Mouse (Mus musculus) kidney, postnatal 4 days (tissue): ENCODE results near the gene Bag6.
A peak's percentile ranks its signal among the peaks of the same experiment; 100 is the strongest.

Source experiments
- DNase-seq, 2 experiments: peaks; one replicate each; pipeline ENCODE4 v3.0.0; 2021; ENCODE audit warnings: mixed read lengths in 2 of 2

Bag6 gene

DNA sequence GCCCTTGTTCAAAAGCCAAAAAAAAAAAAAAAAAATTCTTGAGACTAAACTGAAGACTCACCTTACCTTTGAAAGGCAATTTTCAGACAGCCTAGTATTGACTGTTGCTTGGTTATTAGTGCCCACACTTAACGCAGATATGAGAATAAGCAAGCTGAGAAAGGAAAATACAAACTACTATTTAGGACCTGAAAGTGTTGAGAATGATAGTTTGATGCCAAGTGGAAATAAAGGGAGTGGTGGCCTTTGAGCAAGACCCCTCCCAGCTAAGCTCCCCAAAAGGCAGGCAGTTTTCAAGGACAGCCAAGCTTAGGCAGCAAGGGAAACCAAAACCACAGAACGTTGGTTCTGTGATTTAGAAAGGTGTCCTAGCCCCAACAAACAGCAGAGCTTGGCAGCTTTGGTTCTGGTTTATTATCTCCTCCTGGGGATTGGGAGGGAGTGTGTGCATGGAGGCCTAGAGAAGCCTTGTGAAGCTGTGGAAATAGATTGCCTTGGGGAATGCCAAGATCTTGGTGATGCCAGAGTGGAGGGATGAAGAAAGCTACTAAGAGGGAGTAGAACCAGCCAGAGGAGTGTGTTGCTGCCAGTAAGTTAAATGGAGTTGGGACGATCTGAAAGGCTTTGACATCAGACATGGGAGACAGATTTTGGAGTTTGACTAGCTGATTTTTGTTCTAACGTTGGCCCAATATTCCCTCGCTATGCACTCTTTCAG, 13.1 kb downstream of the Bag6 start:
- no peak for DNase-seq

DNA sequence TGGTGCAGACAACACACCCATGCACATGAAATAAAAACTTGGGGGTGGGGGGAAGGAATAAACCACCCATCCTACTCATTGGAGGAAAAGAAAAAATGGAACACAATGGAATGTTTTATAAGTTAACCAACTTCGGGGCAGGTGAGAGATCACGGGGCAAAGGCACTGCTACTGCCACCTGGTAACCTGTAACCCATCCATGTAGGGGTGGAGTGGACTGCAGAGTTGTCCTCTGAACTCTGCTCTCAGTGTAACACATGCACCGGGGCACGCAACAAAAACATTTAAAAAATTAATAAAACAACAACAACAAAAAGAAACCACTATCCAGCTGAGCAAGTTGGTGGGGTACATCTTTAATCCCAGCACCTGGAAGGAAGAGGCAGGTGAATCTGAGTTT, 17.1 kb downstream of the Bag6 start:
- no peak for DNase-seq

DNA sequence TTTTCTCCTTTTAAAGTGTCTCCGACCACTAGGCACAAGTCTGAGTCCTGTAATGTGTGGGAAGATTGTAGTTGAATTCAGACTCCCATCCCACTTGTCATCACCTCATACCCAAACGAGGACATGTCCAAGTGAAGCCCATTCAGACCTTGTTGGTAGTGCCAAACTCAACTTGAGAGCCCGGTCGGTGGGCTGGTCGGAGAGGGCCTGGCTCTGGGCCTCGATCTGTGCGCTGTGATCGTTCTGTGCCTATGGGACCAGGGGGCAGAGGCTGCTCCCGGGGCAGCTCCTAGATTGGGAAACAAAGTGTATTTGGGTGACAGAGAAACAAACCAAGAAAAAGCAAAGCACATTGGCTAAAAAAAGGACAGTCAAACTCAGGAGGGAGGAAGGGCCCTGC, 18.1 kb downstream of the Bag6 start:
- DNase-seq = no peak

DNA sequence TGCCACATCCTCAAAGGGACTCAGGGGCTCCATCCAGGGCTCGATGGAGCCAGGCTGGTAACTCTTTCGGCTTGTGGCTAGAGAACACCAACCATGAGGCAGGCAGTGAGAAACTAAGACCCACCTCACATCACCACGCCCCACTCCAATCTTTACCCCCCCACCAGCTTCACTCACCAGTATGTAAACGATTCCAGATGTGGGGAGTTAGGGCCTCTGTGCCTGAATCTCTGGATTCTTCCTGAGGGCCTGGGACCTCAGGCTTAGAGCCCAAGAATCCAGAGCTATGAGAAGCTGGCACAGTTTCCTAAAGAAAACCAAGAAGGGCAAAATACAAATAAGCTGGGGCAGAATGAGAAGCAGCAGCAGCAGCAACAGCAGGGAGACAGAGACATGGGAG, 19.0 kb downstream of the Bag6 start:
- DNase-seq = no peak

DNA sequence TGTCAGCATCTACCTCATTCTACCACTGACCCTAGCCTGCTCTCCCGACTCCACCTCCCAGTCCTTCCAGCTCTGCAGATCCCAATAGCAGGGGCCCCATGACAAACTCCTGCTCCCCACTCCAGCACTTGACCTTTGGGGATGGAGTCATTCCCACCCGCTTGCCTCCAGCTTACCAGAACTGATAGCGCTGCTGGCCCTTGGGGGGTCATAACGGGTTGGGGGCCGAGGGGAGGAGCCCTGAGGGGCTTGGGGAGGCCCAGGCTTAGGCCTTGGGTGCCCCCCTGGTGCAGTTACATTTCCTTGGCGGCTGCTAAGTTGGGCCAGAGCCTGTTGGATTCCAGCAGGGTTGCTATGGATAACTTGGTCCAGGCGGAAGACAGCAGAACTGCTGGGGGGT, 19.6 kb downstream of the Bag6 start:
- no peak for DNase-seq

DNA sequence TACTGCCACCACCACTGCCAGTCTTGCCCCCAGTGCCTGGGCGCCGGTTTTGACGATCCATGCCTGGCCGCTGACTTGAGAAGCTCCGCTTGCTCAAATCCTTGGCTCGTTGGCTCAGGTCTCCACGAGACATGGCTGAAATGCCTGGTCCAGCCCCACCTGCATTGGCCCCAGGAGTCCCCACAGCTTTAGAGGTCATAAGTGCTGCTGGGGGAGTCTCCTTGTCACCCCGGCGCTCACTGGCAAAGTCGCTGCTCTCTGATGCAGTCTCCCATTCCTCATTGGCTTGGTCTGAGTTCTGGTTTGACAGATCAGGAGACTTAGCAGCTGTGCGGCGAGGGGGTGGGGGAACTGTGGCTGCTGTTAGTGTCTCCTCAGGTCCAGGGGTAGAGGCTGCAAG, 20.5 kb downstream of the Bag6 start:
- no peak for DNase-seq

DNA sequence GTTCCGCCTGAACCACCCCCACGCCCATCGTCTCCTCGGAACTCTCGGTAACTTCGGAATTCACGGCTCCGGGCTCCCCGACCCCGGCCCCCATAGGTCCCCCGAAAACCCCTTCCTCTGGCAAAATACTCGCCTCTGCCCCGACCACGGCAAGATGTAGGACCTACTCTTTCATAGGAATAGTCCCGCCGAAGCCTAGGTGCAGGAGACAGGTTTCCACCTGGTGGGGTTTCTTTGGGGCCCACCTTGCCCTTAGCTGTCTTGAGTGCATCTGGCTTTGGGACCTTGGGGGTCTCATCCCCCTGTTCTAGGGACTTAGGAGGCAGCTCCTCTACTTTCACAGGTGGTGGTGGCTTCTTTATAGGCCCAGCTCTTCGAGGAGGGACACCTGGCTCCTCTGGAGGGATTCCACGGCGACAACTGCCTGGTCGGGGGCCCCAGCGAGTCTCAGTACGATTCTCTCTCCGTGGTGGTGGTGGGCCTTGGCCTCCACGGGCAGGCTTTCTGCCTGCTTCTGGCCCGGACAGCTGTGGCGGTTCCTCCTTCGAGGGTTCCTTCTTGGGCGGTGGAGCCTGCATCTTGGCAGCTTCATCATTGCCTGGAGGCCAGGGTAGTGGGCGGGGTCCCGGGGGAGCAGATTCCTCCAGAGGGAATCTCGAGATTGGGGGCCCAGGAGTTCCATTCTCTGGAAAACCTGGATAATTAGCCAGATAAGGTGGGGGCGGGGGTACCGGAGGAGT, 21.7 kb downstream of the Bag6 start:
- no peak for DNase-seq

DNA sequence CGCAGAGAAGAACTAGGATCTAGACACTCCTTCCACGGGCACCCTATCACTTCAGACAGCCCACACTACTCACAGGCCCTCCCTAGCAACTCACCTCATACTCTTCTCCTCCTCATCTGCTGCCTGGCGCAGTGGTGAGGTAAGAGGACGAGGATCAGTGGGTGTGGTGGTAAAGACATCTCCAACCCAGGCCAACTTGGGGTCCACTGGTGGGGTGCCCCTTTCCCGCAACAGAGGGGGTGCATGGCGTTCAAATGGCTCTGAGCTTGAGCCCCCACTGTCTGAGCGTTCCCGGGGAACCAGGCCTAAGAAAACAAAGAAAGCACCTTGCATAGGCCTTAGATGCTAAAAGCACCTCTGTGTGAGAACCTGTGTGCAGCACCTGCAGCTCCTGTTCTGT, 22.3 kb downstream of the Bag6 start:
- DNase-seq = no peak

DNA sequence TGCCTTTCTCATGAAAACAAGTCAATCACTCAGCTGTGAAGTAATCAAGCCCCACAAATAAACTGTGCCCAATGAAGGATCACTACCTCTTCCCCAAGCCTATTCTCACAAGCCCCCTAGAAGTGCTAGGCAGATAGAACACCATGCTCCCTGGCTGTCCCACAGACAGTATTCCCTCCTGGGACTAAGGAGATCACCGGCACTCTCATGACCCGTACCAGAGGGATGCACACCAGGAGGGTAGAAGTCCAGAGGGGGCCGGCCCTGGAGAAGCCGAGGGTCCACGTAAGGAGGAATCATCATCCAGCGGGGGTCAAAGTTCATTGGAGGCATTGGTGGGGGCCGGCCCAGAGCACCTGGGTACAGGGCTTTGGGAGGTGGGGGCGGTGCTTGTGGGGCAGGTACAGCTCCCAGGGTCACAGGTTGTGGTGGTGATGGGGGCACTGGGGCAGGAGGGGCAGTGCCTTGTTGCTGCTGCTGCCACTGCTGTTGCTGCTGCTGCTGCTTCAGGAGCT, 22.7 kb downstream of the Bag6 start:
- peak in 1 of 2 experiments; percentile 37 for DNase-seq

DNA sequence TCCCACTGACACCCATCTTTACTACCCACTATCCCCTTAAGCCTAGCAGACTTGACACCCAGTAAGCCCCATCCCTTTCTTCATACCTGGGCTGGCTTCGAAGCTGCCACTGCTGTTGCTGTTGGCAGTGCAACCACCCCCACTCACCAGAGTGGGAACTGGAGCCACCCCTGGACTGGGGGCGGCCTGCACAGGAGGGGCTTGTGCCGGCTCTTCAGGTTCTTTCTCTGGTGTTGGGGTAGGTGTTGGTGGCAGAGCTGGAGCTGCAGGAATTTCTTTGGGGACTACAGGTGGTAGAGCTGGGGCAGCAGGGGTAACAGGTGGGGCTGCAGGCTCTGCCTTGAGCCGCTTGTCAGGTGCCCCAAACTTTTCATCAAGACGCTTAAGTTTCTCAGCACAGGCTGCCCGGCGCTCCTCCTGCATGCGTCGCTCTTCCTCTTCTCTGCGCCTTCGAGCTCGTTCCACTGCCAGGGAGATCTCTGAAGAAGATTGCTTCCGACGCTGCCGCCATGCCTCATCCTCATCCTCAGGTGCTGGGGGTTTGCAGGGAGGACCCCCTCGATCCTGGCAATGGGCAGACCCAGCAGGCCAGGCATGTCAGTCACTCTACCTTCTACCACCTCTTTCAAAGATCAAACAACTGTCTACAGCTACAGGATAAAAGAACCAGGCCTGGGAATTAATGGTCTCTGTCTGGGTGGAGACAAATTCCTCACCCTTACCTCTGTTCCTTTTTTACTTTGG, 24.0 kb downstream of the Bag6 start:
- no peak for DNase-seq

DNA sequence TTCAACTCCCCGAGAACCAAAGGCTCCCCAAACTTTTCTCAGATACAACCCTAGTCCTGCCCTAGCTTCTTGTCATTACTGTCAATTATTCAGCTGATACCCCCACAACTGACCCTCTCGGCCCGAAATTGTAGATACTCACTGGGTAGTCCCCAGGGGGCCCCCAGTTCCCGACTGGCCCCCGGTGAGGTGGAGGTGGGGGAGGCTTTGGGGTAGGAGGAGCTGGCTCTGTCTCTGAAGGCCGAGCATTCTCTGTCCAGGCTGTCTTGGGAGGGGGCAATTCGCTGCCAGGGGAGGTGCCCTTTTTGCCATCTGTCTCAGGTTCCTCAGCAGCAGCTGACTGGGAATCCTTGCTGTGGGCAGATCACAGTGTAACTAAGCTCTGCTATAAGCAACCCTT, 24.7 kb downstream of the Bag6 start:
- DNase-seq = no peak

DNA sequence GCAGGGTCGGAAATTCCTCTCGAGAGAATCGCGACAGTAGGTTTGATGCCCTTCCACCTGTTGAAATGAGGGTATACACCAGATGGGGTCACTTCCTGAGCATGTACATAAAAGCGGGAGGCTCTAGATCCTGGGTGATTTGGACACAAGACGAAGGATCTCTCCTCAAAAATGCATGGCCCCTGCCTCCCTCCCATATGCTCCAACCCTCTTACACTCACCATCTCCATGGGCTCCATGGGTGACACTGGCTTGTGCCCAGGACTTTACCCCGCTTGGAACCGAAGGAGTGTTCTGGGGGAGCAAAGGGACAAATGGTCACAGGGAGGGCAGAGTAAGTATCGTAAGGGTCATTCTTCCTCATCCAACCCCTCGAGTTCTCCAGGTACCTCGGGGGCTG, 26.4 kb downstream of the Bag6 start:
- no peak for DNase-seq

DNA sequence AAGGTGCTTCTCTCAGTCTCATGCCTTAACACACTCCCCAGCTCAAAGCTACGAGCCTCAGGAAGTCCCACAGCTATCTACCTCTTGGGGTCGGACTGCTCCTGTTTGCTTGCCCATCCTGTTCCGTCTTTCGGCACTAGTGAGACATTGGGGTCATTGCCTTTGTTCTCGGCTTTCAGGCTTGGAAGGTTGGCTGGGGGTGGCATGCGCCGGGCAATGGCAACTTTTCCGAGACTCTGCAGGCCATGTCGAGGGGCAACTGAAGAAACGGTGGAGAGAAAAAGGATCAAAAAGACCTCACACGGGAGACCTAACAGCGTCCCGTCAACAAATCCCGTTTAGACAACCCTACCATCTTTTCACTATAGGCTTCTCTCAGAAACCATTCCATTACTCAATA, 27.1 kb downstream of the Bag6 start:
- peak in 1 of 2 experiments; percentile 5 for DNase-seq

DNA sequence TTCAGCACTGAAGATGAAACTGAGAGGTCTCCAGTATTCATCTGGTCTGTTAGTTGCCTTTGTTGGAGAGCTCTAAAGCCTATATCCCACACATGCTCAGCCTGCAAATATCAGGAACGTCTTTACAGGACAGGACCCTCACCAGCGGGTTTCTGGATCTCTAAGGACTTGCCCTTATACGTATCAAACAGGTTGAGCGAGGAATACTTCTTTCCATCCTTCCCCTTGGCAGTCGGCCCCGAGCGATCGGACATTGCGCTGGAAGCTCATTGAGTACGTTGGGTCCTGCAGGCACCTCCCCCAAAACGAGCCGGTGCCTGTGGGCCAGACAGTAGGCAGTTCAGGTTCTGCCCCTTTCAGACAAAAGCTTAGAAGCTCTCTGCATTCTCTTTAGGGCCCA, 27.8 kb downstream of the Bag6 start:
- DNase-seq = peak; percentile 50 to 59

DNA sequence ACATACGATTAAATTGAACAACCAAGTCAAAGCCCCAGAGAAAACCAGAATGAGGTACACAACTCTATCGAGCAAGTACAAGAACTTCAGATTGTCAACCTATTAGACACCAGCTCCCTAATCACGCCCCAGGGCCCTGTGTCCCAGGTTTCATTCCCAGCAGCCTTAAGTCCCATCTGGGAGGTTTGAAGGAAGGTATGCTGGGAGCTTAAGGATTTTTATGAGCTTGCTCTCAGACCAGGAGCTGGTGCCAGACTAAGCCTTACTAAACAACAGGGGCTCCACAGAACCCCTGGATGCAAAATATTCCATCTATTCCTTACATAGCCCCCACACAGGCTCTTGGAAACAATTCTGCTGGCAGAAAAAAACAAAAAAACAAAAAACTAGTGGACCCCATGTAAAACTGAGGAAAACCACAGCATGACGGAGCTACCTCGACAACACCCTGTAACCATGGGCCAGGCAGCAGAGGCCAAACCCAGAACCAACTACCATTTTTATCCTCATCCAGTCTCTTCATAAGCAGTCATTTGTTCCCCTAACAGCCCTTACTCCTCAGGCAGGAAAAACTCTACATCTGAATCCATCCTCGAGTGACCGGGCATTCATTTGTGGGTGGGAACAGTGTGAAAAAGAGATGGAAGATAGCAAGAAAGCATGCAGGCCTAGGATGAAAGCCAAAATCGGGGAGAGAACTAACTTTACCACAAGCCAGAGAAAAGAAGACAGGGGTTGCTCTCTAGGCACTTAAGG, 28.5 kb downstream of the Bag6 start:
- peak in 1 of 2 experiments; percentile 33 for DNase-seq

DNA sequence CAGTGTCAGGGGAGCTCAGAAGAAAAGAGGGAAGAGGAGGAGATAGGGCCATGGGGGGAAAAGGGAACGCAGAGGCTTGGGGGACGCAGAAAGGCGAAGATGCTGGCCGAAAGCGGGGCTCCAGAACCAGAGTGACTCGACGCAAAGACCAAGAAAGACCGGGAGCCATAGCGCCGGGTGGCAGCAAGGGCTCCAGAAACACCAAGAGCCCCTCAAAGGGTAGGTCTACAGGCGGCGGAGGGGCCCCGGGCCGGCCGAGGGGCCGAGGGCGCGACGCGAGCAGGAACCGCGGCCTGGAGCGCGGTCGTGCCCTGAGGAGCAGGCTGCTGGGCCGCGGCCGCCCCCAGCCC, 29.2 kb downstream of the Bag6 start:
- DNase-seq = no peak

DNA sequence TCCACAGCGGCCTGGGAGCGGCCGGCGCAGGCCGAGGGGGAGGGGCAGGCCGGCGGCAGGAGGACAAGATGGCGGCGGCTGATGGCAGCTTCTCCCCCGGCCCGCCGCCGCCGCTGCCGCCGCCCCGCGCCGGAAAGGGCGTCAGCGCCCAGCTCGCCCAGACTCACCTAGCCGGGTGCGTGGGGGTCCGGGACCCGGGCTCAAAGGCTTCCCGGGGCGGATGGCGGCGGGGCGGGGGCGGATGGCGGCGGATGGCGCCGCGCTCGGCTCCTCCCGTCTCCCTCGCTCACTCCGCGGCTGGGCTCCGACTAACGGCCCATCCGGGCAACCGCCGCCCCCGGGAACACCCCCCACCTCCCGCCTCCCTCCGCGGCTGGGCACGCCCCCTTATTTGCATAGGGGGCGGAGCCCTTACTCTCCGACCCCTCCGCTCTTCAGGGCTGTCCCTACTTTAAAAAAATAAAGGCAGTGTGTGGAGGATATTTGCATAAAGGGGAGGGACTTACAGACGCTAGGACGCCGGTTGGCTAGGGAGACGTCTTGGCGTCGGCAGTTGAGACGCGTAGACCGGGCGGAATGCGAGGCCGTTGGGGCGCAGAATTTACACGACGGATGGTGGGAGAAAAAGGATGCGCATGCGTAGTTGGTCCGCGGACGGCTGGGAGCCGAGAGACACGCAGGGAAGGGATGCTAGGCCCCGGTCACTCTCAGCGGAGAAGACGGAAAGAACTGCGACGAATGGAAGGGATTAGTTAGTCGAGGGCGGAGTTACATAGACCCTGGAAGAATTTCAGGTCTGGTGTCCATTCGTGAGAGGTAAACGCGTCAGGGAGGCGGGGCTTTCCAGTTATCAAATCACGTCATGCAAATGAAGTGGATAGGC, 29.8 kb downstream of the Bag6 start, which contains the start of gene Prrc2a:
Prrc2a (minus strand) TSS at position 330 of the 883 bp plus-strand sequence.
- peak; percentile 98 to 99 for DNase-seq

DNA sequence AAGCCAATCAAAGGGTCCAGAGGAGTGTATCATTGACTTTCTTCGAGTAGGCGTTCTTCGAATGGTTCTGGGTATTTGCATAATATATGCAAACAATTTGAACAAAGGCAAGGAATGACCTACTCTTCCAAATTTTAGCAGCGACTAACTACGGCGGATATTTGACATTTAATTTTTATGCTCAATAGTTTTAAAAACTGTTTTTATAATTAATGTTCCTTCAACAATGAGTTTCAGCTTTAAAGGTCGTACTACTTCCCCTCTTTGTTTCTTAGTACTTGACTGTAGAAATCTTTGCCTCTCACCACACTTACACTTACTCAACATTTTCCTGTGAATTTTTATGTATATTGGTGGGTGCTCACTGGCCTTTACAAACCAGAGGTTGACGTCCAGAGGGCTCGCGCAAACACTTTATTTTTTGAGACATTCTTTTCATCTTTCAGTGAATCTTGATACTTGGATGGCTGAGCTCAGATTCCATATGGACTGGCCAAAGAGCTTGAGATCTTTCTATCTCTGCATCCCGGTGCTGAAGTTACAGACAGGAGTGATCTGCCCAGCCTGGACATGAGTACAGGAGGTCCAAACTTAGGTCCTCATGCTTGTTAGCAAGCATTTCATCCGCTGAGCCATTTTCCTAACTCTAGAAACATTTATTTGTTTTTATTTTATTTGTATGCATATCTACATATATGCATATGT, 30.6 kb downstream of the Bag6 start:
- no peak for DNase-seq

DNA sequence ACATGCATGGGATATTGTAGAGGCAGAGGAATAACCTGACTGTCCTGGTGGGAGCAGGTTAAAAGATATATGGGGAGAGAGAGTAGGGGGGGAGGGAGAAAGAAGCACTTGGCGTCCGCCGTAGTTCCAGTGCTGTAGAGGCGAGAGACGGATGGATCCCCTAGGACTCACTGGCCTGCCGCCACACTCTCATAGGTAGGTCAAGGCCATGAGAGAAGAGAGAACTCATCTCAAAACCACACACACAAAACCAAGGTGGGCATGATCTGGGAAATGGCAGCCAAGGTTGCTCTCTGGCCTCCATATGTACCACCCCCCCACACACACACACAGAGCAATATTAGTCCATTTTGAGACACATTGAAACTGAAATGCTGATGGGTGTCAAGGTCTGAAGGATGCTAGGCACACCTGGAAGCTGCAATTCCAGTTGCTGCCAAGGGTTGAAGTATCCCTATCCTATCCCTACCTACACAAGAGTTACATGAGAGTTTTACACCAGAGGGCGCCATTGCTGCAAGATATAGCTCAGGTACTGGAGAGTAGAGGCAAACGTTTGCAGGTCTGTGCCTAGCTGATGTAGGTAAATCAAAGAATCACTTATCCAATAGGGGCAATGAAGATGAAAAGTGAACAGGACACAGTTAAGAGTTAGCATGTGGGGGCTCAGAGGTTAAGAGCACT, 31.5 kb downstream of the Bag6 start:
- DNase-seq = peak; percentile 73 to 79

DNA sequence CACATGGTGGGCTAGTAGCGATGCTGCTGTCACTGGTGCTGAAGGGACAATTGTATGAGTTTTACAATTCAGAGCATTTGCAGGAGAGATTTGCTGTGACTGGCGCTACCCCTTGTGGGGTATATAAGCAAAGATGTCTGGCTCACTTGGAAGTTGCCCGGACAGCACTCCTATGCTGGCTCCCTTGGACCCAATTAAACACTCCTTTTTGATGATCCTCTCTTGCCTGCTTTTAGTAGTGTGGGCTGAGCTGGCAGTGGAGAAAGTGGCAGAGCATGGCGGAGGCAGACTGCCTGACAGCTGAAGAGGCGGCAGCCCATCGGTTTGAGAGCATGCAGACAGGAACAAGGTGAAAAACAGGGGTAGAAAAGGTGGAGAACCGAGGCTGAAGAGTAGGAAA, 32.8 kb downstream of the Bag6 start:
- no peak for DNase-seq
